Mouse (Mus musculus) cerebellum, postnatal 36 days (tissue): ENCODE measurements around the gene Rassf7.
"Not testable (repeated sequence)": the region's sequence is repeated elsewhere in the genome, so short reads cannot be mapped to it uniquely, and the experiment has no call there.

Experiments
- DNase-seq, 2 experiments: peaks; one replicate each; pipeline ENCODE4 v3.0.0; 2021 to 2022; ENCODE audit warnings: mixed read lengths in 2 of 2

The Rassf7 gene

DNA sequence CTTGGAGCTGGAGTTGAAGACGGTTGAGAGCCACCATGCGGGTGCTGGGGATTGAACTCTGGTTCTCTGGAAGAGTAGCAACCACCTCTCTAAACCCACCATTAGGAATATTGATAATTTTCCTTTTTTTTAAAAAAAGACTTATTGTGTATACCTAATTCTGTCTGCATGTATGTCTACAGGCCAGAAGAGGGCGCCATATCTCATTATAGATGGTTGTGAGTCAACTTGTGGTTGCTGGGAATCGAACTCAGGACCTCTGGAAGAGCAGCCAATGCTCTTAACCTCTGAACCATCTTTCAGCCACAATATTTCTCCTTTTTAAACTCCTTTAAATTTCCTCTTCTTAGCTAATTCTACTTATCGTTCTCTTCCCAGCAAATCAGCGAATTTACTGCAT is 10.9 kb downstream of the Rassf7 start:
- DNase-seq = no peak

DNA sequence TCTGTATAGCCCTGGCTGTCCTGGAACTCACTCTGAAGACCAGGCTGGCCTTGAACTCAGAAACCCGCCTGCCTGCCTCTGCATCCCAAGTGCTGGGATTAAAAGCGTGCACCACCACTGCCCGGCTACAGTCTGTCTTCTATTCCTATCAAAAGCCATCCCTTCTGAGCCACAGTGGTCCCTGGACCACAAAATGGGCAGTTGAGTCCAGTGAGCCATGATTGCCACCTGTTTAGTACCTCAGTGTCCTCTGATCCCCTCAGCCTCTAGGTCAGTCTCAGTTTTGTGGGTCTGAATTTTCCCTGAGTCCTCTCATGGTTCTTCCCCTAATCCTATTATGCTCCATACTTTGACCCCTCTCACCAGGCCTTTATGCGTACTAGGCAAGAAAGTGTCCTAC is 12.1 kb downstream of the Rassf7 start:
- no peak for DNase-seq

DNA sequence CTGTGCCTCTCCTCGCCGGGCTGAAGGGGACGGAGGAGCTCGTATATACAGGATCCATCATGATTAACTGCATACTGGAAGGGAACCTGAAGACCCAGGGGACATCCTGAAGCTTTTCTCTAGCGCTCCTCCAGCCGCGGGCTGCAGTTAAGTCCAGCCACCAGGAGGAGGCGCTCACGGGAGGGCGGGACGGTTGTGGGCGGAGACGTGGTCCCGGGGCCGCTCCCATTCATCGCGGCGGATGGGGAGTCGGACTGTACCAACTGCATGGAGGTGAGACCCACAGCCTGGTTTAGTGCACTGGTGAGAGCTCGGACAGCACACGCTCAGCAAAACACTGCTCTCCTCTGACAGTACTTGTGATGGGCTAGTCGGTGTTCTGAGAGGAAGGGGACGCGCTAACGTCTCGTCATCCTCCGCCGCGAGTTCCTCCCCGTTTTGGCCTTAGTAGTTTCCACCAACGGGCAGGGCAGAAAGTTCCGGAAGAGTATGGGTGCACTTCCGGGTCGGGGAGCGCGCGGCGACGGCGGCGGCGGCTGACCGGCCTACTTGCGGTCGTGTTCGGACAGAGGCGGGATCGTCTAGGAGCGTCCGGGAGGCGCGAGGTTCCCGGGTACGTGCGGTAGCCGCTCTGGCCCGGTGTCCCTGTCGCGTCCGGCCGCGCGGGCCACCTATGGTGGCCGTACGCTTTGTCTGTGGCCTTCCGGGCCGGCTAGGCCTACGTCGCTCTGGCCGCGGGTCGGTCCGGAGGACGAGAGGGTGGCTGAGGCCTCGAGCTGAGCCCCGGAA is 12.8 kb downstream of the Rassf7 start, which contains the start of gene Phrf1:
TSS of gene Phrf1 (plus strand) at position 506 of the 789 bp plus-strand sequence.
- DNase-seq = peak; percentile 93 to 94

DNA sequence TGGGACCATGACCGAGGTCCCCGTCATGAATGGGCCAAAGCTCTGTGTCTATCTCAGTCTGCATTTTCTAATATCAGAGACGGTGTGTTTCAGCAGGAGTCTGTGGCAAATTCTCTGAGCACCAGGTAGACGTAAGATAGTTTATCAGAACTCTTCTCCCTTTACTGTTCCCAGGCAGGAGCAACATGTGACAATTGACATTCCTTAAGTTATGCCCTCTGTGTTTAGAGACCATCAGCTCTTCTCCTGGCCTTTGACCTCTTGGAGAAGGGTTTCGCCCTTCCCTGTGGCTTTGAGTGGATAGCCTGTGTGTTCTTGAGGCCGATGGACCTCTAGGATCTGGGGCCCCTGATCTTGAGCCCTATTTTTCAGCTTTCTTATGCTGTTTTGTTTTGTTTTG is 14.0 kb downstream of the Rassf7 start:
- DNase-seq = no peak

DNA sequence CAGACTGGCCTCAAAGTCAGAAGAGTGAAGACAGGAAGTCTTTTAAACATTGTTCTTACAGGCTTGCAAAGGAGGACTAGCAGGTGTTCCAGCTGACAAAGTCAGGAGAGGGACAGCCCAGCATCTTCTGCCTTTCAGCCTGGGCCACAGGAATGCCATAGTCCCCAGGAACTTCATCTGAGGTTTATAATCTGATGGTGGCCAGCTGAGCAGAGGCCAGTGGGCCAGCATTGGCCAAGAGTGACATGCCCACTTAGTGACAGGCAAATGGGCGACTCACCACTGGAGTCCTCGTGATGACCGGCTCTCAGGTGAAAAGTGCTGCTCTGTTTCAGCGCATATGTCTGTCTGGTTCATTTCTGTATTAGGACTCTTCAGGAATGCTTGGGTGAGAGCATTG is 14.9 kb downstream of the Rassf7 start:
- no peak for DNase-seq

DNA sequence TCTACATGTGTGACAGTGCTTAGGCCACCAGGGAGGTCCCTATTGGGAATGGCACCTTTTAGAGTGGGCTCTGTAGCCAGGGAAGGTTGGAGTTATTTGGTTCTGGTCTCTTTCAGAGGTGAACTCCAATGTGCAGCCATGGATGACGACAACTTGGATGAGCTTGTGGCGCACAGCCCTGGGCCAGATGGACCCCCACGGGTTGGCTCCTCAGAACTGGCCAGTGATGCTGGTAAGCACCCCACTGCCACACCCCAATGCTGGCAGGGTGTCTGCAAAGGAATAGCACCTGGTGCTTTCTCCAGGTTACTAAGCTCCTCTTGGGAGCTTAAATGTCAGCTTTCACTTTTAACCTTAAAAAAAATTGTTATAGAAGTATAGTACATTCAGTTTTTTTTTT is 15.5 kb downstream of the Rassf7 start:
- DNase-seq = peak; percentile 42 to 53

DNA sequence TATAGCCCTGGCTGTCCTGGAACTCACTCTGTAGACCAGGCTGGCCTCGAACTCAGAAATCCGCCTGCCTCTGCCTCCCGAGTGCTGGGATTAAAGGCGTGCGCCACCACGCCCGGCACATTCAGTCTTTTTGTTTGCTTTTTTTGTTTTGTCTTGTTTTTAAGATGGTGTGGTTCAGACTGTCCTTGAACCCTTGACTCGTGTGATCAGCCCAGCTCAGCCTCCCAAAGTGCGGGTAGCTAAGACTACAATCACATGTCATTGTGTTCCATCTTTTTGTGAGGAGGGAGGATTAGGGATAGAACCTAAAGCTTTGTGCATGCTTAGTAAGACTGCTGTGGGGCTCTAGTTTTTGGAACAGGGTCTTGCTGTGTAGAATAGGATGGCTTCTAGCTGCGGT is 15.9 kb downstream of the Rassf7 start:
- no peak for DNase-seq

DNA sequence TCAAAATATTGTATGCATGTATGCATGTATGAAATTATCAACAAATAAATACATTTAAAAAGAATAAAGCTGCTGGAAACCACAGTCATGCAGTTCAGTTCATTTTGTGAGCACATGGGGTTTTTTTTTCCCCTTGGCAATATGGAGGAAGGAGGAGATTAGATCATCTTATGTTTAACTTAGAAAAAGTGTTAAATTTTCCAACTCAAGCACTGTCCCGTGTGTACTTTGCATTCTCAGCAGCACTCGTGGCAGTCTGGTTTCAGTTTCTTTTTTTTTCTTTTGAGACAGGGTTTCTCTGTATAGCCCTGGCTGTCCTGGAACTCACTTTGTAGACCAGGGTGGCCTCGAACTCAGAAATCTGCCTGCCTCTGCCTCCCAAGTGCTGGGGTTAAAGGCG is 34.8 kb downstream of the Rassf7 start:
- not testable (repeated sequence) for DNase-seq

DNA sequence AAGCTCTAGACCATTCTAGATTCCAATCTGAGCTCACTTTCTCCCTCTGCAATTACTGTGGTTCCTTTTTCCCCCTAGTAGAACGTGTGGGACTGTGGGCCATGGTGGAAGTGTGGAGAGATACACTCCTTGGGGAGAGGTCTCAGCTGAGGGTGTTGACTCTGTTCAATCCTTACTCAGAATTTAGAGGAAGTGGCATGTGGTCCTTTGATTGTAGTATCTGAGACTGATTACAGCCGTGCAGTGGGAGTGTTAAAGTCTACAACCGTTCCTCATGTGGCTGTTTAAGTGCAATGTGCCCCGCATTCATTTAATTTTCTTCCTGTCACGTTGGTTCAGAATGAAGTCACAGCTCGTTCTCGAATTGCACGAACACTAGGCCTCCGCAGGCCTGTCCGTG is 40.5 kb downstream of the Rassf7 start:
- no peak for DNase-seq

DNA sequence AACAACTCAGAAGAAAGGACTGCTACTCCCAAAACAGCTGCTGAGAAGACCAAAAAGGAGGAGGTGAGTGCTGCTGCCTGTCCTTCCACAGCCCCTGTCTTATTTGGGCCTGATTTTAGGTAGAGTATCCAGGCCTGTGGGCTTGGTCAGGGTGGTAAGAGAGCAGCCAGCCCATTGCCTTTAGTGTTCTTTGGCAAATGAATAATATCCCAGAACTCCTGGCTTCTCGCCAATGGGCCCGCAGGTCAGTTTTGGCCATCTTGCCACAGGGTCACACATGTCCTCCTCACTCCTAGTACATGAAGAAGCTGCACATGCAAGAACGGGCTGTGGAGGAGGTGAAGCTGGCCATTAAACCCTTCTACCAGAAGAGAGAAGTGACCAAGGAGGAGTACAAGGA is 45.8 kb downstream of the Rassf7 start:
- DNase-seq = no peak

DNA sequence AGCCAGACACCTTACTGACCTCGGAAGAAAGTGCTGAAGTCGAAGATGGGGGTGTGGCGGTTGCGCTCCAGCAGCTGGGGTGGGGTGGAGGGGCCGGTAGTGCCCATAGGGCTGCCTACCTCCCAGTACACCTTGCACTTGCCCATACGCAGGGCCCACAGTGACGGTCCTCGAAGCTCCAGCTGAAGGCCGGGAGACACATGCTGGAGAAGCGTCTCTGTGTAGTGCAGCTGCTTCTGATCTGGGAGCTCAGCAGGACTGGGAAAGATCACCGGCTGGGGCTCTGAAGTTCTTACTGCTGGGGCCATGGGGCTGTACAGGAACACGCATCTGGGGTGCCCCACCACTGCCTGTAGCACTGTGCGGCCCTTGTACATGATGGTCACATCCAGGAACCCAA is 48.0 kb downstream of the Rassf7 start:
- DNase-seq = no peak

DNA sequence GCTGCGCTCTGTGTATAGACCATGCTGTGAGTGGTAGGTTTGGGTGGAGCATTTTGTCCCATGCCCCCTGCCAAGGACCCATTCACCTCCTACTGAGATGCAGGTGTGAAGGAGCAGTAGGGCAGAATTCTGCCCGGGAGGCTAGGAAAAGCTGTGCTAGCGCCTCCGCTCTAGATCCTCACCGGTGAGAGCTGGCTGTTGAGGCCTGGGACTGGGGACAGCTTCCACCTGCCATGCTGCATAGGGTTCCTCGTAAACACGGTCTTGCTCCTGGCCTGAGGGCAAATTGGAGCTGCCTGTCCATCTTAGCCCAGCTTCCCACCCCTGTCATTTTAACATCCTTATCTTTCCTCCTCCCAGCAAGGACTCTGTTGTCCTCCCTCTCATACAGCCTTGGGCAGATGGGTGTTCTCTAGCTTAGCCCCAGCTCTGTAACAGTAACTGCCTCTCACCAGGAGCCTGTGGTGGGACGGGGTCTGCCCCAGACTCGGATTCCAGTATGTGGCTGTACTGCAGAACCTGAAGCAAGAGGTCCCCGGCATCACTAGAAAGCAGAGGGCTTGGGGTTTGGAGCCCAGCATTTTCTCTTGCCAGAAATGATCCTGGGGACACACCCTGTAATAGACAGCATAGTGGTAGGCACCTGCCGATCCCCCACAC is 48.5 kb downstream of the Rassf7 start:
- no peak for DNase-seq

DNA sequence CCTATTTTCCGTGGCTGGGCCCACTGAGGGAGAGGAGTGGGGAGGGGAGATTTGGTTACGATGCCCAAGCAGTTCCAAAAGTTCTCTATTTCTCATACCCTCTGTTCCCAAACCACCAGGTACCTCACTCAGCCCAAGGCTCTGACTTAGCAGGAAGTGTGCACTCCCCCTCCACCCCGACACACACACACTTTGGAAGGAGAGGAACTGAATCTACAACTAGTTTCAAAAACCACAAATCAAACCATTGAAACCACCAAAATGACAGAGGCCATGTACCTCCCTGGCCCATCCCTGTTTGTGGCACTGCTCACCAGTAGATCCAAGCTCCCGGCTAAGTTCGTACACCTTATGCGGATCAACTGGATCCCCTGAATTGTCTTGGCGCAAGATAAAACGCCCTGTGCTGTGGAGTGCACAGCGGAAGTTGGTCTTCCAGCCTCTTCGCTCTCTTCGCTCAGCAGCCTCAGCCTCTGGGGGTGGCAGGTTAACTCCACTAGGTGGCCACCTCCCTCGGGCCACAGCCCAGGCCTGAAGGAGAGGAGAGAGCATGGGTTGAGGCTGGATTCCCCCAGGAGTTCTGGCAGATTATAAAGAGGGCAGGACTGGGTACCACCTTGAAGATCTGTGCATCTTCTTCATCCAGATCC is 49.2 kb downstream of the Rassf7 start:
- no peak for DNase-seq

DNA sequence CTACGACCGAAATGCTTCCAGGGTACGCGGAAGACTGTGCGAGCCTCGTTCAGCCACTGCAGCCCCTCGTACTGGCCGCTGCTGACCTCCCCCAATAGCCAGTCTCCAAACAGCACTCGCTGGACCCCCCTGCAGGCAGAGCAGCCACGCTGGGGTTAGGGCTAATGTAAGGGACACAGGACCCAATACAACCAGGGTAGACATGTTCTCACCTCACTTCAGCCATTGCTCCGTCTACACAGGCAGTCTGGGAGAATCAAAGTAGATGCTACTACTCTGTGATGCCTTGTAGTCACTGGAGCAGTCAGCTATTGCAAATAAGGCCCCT is 49.7 kb downstream of the Rassf7 start:
- no peak for DNase-seq

DNA sequence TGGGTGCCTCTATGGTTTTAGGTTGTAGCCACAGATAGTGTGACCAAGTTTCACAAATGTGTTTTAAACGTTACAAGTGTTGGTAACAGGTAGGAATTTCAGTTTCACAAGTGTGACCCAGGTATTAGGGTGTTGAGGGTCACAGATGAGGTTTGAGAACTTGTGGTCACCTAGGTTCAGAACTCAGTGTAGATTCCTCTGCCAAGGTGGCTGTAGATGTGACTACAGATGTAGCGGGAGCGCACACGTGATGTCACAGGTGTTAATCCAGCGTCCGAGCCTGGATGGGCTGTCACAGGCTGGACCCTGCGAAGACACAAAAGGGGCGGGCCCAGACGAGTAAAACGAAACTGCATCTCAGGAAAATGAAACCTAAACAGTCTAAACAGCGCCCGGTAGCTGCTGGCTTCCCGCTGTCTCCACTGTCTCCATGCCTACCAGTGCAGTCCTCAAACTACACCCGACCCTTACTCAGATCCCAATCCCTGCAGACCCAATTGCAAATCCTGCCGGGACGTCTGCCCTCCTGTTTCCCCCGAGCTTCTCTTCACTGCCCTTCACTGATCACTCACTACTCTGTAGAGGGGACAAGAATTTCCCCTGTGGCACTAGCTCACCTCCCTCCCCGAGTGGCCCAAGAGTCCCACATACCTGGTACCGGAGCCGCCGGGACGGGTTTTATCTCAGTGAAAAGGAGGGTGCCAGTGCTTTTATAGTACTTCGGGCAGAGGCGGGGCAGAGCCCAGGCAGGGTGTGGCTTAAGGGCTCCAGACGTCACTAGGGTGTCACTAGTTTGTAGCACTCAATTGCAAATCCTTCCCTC is 50.3 kb downstream of the Rassf7 start, which contains the start of gene Irf7:
TSS of gene Irf7 (minus strand) at position 743 of the 823 bp plus-strand sequence.
- no peak for DNase-seq
